Mouse (Mus musculus): ENCODE results near the gene 2510002D24Rik. TPM values are rescaled to one million over a fixed set of nuclear protein-coding genes. Genes with fewer than 3 reads are reported as not detected.

The 2510002D24Rik gene
- polyA plus RNA-seq, 1 experiment from 2014 or later = 40.5 TPM

DNA sequence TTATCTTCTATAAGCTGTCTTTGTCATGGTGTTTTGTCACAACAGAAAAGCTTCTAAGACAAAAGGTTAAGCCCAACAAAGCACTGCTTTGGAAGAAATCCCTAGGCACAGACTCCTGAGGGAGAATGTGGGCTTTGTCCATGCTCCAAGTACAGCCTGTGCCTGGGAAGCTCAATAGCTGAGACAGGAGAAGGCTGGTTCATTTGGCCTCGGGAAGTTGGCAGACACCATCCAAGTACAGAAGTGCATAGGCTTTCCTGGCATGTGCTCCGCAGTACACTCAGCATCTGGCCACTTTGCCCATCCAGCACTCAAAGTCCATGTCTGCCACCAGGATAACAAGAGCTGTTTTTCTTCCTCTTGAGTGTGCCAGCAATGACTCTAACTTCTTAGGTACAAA, 30.6 kb upstream of the 2510002D24Rik start:
- no peak overlapping the region for H3K4me2 ChIP-seq (ENCODE audit: low read length)
- no peak overlapping the region for H3K9ac ChIP-seq (ENCODE audit: low read length)
- no peaks in the 10 kb centered on the region for H3K27me3 ChIP-seq (ENCODE audit: control insufficient read depth, insufficient read depth, low read length)
- H3K27ac ChIP-seq (replicated peaks in 1 of 2; ENCODE audit: control insufficient read depth in 1 of 2, insufficient read depth in 1 of 2, low read depth in 2 of 2, low read length in 2 of 2) = no peak overlapping the region
- peaks cover 0 to 4% of the 10 kb centered on the region in 2 experiments; a peak in 1 of 4 replicates for H3K4me1 ChIP-seq (ENCODE audit: control insufficient read depth in 2 of 2, insufficient read depth in 2 of 2, low read length in 2 of 2)
- H3K36me3 ChIP-seq (ENCODE audit: control insufficient read depth, insufficient read depth, low read length) = peaks cover 78% of the 10 kb centered on the region
- no peaks in the 10 kb centered on the region for H3K9me3 ChIP-seq (ENCODE audit: control insufficient read depth, low read length)
- no peak for ATAC-seq (ENCODE audit: insufficient number of reproducible peaks, insufficient read depth, low FRiP score, low read depth)
- no peak overlapping the region for H3K4me3 ChIP-seq (ENCODE audit: control insufficient read depth in 1 of 2, insufficient read depth in 1 of 2, low read depth in 1 of 2, low read length in 2 of 2)
- WGBS = 87% methylated on average over 2 of the region's 2 CpGs

DNA sequence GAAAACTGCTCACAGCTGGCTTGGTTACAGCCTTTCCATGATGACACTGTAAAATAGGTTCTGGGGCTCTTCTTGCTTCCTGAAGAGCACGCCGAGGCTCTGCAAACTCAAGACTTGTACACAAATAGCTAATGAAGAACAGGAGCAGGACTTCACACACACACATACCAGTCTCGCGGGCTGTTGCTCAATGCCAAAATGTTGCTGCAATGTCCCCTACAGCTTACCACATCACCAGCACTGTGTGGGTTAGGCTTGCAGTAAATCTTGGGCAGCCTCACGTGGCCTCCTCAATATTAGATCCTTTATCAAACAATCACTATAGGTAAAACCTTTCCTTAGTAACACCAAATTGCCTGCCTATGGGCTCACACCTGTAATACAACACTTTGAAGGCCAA, 27.4 kb upstream of the 2510002D24Rik start:
- Histone ChIP-seq H3K4me2 (ENCODE audit: low read length) (no peak overlapping the region), H3K27ac (replicated peaks in 1 of 2; ENCODE audit: control insufficient read depth in 1 of 2, insufficient read depth in 1 of 2, low read depth in 2 of 2, low read length in 2 of 2) (no peak overlapping the region), H3K27me3 (ENCODE audit: control insufficient read depth, insufficient read depth, low read length) (no peaks in the 10 kb centered on the region), H3K9ac (ENCODE audit: low read length) (no peak overlapping the region), H3K9me3 (ENCODE audit: control insufficient read depth, low read length) (no peaks in the 10 kb centered on the region), H3K4me1 (ENCODE audit: control insufficient read depth in 2 of 2, insufficient read depth in 2 of 2, low read length in 2 of 2) (peaks cover 5 to 18% of the 10 kb centered on the region in 2 experiments; a peak in 3 of 4 replicates), H3K36me3 (ENCODE audit: control insufficient read depth, insufficient read depth, low read length) (peaks cover 54% of the 10 kb centered on the region), H3K4me3 (ENCODE audit: control insufficient read depth in 1 of 2, insufficient read depth in 1 of 2, low read depth in 1 of 2, low read length in 2 of 2) (no peak overlapping the region)
- 95% methylated on average over 5 of the region's 5 CpGs for WGBS
- no peak for ATAC-seq (ENCODE audit: insufficient number of reproducible peaks, insufficient read depth, low FRiP score, low read depth)

DNA sequence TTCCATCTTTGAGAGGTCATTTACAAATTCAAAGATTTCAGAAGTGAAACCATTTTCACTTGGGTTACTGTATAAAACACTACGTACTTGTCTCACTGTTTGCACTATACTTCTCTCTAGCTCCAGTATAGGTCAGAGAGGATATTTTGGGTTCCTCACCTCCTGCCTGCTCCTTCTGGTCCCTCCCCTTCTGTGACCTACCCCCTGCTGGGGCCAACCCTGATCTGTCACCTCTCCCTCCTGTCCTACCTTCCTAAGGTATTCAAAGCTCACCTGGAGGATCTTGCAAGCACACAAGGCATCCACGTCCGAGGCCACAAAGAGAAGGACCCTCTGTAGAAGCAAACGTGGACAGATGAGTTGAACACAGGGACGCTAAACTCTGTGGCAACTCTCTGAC, 25.3 kb upstream of the 2510002D24Rik start:
- Histone ChIP-seq H3K36me3 (ENCODE audit: control insufficient read depth, insufficient read depth, low read length) (peaks cover 51% of the 10 kb centered on the region), H3K27ac (replicated peaks in 1 of 2; ENCODE audit: control insufficient read depth in 1 of 2, insufficient read depth in 1 of 2, low read depth in 2 of 2, low read length in 2 of 2) (peak overlapping the region; percentile 40 to 53; a peak in 2 of 4 replicates), H3K27me3 (ENCODE audit: control insufficient read depth, insufficient read depth, low read length) (no peaks in the 10 kb centered on the region), H3K4me2 (ENCODE audit: low read length) (peak overlapping the region; percentile 82), H3K9ac (ENCODE audit: low read length) (peak overlapping the region; percentile 79), H3K9me3 (ENCODE audit: control insufficient read depth, low read length) (no peaks in the 10 kb centered on the region), H3K4me3 (ENCODE audit: control insufficient read depth in 1 of 2, insufficient read depth in 1 of 2, low read depth in 1 of 2, low read length in 2 of 2) (peak overlapping the region; percentile 62 to 89), H3K4me1 (ENCODE audit: control insufficient read depth in 2 of 2, insufficient read depth in 2 of 2, low read length in 2 of 2) (peaks cover 5 to 18% of the 10 kb centered on the region in 2 experiments; a peak in 3 of 4 replicates)
- no peak for ATAC-seq (ENCODE audit: insufficient number of reproducible peaks, insufficient read depth, low FRiP score, low read depth)
- WGBS = 6% methylated on average over 5 of the region's 5 CpGs

DNA sequence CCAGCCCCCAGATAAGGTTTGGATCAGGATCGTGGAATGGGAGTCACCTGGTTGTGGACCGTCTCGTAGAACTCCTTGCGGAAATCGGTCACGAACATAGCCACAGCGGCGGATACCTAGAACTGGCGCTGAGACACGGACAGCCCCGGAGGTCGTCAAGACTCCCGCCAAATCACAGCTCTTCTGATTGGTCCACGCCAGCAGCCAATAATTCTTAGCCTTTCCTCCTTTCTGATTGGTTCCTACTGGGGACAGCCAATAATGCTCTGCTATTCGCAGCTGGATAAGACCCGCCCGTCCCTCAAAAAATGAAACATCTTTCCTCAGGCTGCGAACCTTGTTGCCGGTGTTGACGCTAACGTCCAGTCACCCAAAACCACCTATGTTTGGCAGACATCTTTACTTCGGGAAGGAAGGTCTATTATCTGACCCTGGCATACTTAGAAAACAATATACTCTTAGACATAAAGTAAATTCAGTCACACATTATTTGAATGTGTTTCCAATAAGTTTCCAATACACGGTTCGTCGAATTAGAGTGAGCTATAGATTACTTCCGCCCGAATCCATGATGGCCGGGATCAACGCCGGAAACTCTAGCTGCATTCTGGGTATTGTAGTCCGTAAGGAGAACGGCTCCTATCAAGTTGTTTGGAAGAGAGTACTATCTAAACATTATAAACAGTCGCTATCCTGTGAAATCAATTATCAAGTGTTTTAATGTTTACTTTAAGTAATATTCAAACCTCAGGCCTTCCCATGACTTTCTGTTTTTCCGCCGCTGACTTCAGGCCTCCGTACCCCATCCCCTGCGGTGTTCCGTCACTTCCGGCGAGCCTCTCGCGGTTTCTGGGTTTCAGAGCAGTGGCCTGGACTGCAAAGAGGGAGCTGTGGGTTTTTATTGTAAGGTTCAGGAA, 24.7 kb upstream of the 2510002D24Rik start, which contains the start of the genes Ufd1 and Cdc45:
Gene Ufd1 (plus strand): TSS at position 312 of the 917 bp plus-strand sequence.
Gene Cdc45 (minus strand): TSS at position 520 of the 917 bp plus-strand sequence.
- peak within 1 kb of the TSS; percentile 62 to 89 for H3K4me3 ChIP-seq (ENCODE audit: control insufficient read depth in 1 of 2, insufficient read depth in 1 of 2, low read depth in 1 of 2, low read length in 2 of 2)
- H3K4me1 ChIP-seq (ENCODE audit: control insufficient read depth in 2 of 2, insufficient read depth in 2 of 2, low read length in 2 of 2) = peaks cover 5 to 18% of the 10 kb centered on the region in 2 experiments; a peak in 3 of 4 replicates
- H3K27ac ChIP-seq (replicated peaks in 1 of 2; ENCODE audit: control insufficient read depth in 1 of 2, insufficient read depth in 1 of 2, low read depth in 2 of 2, low read length in 2 of 2) = peak within 1 kb of the TSS; percentile 53 to 80
- no peaks in the 10 kb centered on the region for H3K27me3 ChIP-seq (ENCODE audit: control insufficient read depth, insufficient read depth, low read length)
- peak within 1 kb of the TSS; percentile 81 for H3K9ac ChIP-seq (ENCODE audit: low read length)
- H3K4me2 ChIP-seq (ENCODE audit: low read length) = peak within 1 kb of the TSS; percentile 84
- peaks cover 51% of the 10 kb centered on the region for H3K36me3 ChIP-seq (ENCODE audit: control insufficient read depth, insufficient read depth, low read length)
- under 1% methylated on average over 42 of the region's 42 CpGs for WGBS
- no peaks in the 10 kb centered on the region for H3K9me3 ChIP-seq (ENCODE audit: control insufficient read depth, low read length)
- ATAC-seq (ENCODE audit: insufficient number of reproducible peaks, insufficient read depth, low FRiP score, low read depth) = peak; percentile 91

DNA sequence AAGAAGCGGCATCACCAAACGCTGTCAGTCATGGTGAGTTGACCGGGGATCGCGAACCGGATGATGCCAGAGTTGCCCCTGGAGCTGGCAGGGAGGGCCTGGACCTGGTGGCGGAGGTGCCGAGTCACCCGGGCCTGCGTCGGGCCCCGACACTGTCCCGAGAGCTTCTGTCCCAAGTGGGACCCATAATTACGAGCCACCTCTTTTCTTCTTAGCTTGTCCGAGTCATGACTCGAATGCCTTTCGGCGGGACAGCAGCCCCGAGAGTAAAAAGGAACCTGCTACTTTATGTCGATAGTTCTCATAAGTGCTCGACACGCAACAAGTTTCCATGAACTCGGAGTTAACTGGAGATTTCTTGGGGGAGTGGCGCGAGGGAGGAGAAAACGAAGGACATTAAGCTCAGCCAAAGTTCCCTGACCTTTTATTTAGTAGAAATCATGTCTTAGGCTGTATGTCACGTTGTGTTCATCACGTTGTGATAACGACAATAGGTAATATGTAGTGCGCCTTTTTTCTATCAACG, 23.9 kb upstream of the 2510002D24Rik start:
- Histone ChIP-seq H3K9ac (ENCODE audit: low read length) (peak overlapping the region; percentile 81), H3K9me3 (ENCODE audit: control insufficient read depth, low read length) (no peaks in the 10 kb centered on the region), H3K27ac (replicated peaks in 1 of 2; ENCODE audit: control insufficient read depth in 1 of 2, insufficient read depth in 1 of 2, low read depth in 2 of 2, low read length in 2 of 2) (peak overlapping the region; percentile 53 to 80), H3K36me3 (ENCODE audit: control insufficient read depth, insufficient read depth, low read length) (peaks cover 51% of the 10 kb centered on the region), H3K4me1 (ENCODE audit: control insufficient read depth in 2 of 2, insufficient read depth in 2 of 2, low read length in 2 of 2) (peaks cover 5 to 18% of the 10 kb centered on the region in 2 experiments; a peak in 3 of 4 replicates), H3K4me2 (ENCODE audit: low read length) (peak overlapping the region; percentile 84), H3K4me3 (ENCODE audit: control insufficient read depth in 1 of 2, insufficient read depth in 1 of 2, low read depth in 1 of 2, low read length in 2 of 2) (peak overlapping the region; percentile 62 to 89), H3K27me3 (ENCODE audit: control insufficient read depth, insufficient read depth, low read length) (no peaks in the 10 kb centered on the region)
- 2% methylated on average over 31 of the region's 31 CpGs for WGBS
- ATAC-seq (ENCODE audit: insufficient number of reproducible peaks, insufficient read depth, low FRiP score, low read depth) = peak; percentile 36; the same call in 1 of the 2 replicates

DNA sequence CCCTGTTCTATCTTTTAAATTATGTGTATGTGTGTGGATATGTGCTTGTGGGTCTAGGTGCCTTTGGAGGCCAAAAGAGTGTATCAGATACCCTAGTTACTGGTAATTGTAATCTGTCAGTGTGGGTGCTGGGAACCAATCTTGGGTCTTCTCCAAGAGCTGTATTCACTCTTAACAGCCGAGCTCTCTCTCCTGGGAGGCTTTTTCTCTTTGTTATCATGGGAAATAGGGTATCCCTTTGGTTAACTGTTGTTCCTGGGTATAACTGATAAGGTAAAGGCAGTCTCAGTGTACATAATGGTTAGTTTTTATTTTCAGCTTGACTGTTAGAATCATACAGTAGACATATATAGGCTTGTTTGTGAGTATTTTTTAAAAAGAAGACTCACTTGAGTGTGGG, 14.0 kb upstream of the 2510002D24Rik start:
- WGBS = 76% methylated on average over 1 of the region's 1 CpGs

DNA sequence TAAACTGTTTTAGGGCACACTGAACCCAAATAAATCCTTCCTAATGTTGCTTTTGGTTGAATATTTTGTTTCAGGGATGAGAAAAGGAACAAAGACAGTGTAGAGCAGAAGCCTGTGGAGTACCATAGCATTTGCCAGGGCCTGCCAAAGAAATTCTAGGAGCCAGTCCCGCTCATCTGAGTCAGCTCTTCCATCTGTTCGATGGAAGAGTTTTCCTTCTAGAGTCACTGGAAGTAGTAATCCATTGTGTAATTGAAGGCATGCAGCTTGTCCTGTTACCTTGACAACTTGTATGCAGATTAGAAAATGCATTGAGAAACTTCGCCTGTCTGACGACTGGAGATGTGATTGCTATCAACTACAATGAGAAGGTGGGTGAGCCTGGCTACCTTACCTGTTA, 13.5 kb upstream of the 2510002D24Rik start:
- Histone ChIP-seq H3K4me1 (ENCODE audit: control insufficient read depth in 2 of 2, insufficient read depth in 2 of 2, low read length in 2 of 2) (no peaks in the 10 kb centered on the region), H3K9ac (ENCODE audit: low read length) (no peak overlapping the region), H3K27ac (replicated peaks in 1 of 2; ENCODE audit: control insufficient read depth in 1 of 2, insufficient read depth in 1 of 2, low read depth in 2 of 2, low read length in 2 of 2) (no peak overlapping the region), H3K9me3 (ENCODE audit: control insufficient read depth, low read length) (no peaks in the 10 kb centered on the region), H3K4me3 (ENCODE audit: control insufficient read depth in 1 of 2, insufficient read depth in 1 of 2, low read depth in 1 of 2, low read length in 2 of 2) (no peak overlapping the region), H3K36me3 (ENCODE audit: control insufficient read depth, insufficient read depth, low read length) (peaks cover 99% of the 10 kb centered on the region), H3K27me3 (ENCODE audit: control insufficient read depth, insufficient read depth, low read length) (no peaks in the 10 kb centered on the region), H3K4me2 (ENCODE audit: low read length) (no peak overlapping the region)
- WGBS = 76% methylated on average over 4 of the region's 4 CpGs
- ATAC-seq (ENCODE audit: insufficient number of reproducible peaks, insufficient read depth, low FRiP score, low read depth) = no peak

More for the DNA sequence above, 14.0 kb upstream of the 2510002D24Rik start:
- no peak overlapping the region for H3K27ac ChIP-seq (replicated peaks in 1 of 2; ENCODE audit: control insufficient read depth in 1 of 2, insufficient read depth in 1 of 2, low read depth in 2 of 2, low read length in 2 of 2)
- H3K4me1 ChIP-seq (ENCODE audit: control insufficient read depth in 2 of 2, insufficient read depth in 2 of 2, low read length in 2 of 2) = no peaks in the 10 kb centered on the region
- no peaks in the 10 kb centered on the region for H3K9me3 ChIP-seq (ENCODE audit: control insufficient read depth, low read length)
- no peaks in the 10 kb centered on the region for H3K27me3 ChIP-seq (ENCODE audit: control insufficient read depth, insufficient read depth, low read length)
- H3K4me3 ChIP-seq (ENCODE audit: control insufficient read depth in 1 of 2, insufficient read depth in 1 of 2, low read depth in 1 of 2, low read length in 2 of 2) = no peak overlapping the region
- peaks cover 99% of the 10 kb centered on the region for H3K36me3 ChIP-seq (ENCODE audit: control insufficient read depth, insufficient read depth, low read length)
- no peak for ATAC-seq (ENCODE audit: insufficient number of reproducible peaks, insufficient read depth, low FRiP score, low read depth)
- no peak overlapping the region for H3K9ac ChIP-seq (ENCODE audit: low read length)
- H3K4me2 ChIP-seq (ENCODE audit: low read length) = no peak overlapping the region
